Mouse (Mus musculus) limb, embryonic 14.5 days (tissue): ENCODE data around the gene Bend3. TPM values are rescaled to one million over a fixed set of nuclear protein-coding genes. Genes with fewer than 3 reads are reported as not detected.

Source experiments
- ATAC-seq: fragments of 200-750 bp; cut with Nextera tagmentation; 2 replicates; pipeline ENCODE4 v1.8.0; 2017; ENCODE audit warnings: low read depth, moderate number of reproducible peaks, moderate TSS enrichment; ENCODE audit not compliant: low FRiP score
- DNase-seq: peaks from one replicate; pipeline ENCODE4 v3.0.0-alpha.2; 2015; ENCODE audit warnings: low spot score
- H3K27ac ChIP-seq: fragments of 300-500 bp; sonication (generic); replicated peaks from 2 replicates; pipeline ENCODE4 v1.5.1; 2014; ENCODE audit warnings: low read depth, mild to moderate bottlenecking, low read length, moderate library complexity, mixed read lengths
- H3K27me3 ChIP-seq: fragments of 300-500 bp; sonication (generic); 2 replicates; pipeline ENCODE4 v1.6.1; 2014; ENCODE audit warnings: low read length, mixed read lengths; ENCODE audit not compliant: control insufficient read depth, insufficient read depth
- H3K36me3 ChIP-seq: fragments of 300-500 bp; sonication (generic); 2 replicates; pipeline ENCODE4 v1.6.1; 2014; ENCODE audit warnings: mild to moderate bottlenecking, low read length, moderate library complexity, mixed read lengths; ENCODE audit not compliant: control insufficient read depth, insufficient read depth
- H3K4me1 ChIP-seq: fragments of 300-500 bp; sonication (generic); 2 replicates; pipeline ENCODE4 v1.6.1; 2014; ENCODE audit warnings: antibody characterized with exemption, low read length, mixed read lengths; ENCODE audit not compliant: control insufficient read depth, insufficient read depth
- H3K4me2 ChIP-seq: fragments of 300-500 bp; sonication (generic); replicated peaks from 2 replicates; pipeline ENCODE4 v1.6.1; 2014; ENCODE audit warnings: low read depth, mild to moderate bottlenecking, low read length, moderate library complexity; ENCODE audit not compliant: severe bottlenecking
- H3K4me3 ChIP-seq: fragments of 300-500 bp; sonication (generic); replicated peaks from 2 replicates; pipeline ENCODE4 v1.5.1; 2014; ENCODE audit warnings: low read length
- H3K9ac ChIP-seq: fragments of 300-500 bp; sonication (generic); 2 replicates; pipeline ENCODE4 v1.6.1; 2014; ENCODE audit warnings: mild to moderate bottlenecking, low read depth, low read length, moderate library complexity; ENCODE audit not compliant: severe bottlenecking
- H3K9me3 ChIP-seq: fragments of 300-500 bp; sonication (generic); 2 replicates; pipeline ENCODE4 v1.6.1; 2016; ENCODE audit warnings: low read length; ENCODE audit not compliant: control insufficient read depth
- POLR2A ChIP-seq: fragments of 200-500 bp; IDR thresholded peaks from 2 replicates; pipeline ENCODE4 v1.8.0; 2012; ENCODE audit warnings: inconsistent platforms, mild to moderate bottlenecking, moderate library complexity, borderline replicate concordance; ENCODE audit not compliant: insufficient read depth, insufficient read length; ENCODE audit errors: extremely low read depth
- WGBS: fragments of 180-500 bp; shearing (Covaris S2); extraction: QIAGEN DNeasy Blood & Tissue Kit; methylation state at CpG from one replicate; pipeline ENCODE4 v1.1.7; 2014; 5-methylcytosine and 5-hydroxymethylcytosine counted together
- polyA plus RNA-seq, 2 experiments: library from polyadenylated mRNA; depleted of rRNA in 1 of 2; stranded (reverse) in 1 of 2; unstranded in 1 of 2; fragments of >200 nt; fragmentation: Nextera tagmentation in 1 of 2; extraction: Ambion mirVana in 1 of 2; gene quantifications; 2 replicates each; pipeline versions ENCODE4 v1.2.1 to v1.2.3; 2012 to 2014

Bend3 gene
- polyA plus RNA-seq, 2 experiments: 5.0 to 9.8 TPM

GRCm38 (mm10) chr10:43475376-43475775 lies 3.3 kb upstream of the Bend3 start:
- Histone ChIP-seq H3K4me3 (no peak overlapping the region), H3K27ac (no peak overlapping the region), H3K9ac (no peak overlapping the region), H3K4me2 (no peak overlapping the region), H3K9me3 (no peaks in the 10 kb centered on the region), H3K36me3 (no peaks in the 10 kb centered on the region), H3K27me3 (no peaks in the 10 kb centered on the region), H3K4me1 (peaks cover 9% of the 10 kb centered on the region)
- 48% methylated on average over 4 of the region's 4 CpGs for WGBS
- DNase-seq (no peak), ATAC-seq (no peak)
- TF ChIP-seq POLR2A: no peak

DNA sequence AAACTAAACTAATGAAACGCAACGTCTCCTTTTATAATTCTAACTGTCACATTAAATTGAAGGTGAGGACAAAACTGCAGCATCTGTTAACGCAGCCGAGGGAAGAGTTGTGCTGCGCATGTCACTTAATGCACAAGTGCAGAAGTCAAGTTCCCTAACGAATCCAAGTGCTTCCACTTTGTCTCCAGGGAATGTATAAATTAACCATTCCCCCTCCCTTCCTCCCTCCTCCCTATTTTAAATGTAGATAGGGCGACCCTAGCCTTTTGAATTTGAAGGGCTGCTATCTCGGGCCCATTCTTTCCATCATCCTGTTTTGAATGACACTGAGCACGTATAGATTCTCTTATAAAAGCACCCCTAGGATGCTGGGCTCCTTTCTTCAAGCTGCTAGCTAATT lies 1.2 kb upstream of the Bend3 start:
- Histone ChIP-seq H3K9ac (peak overlapping the region; percentile 97), H3K27me3 (no peaks in the 10 kb centered on the region), H3K27ac (no peak overlapping the region), H3K4me1 (peaks cover 23% of the 10 kb centered on the region), H3K9me3 (no peaks in the 10 kb centered on the region), H3K4me3 (peak overlapping the region; percentile 80), H3K36me3 (no peaks in the 10 kb centered on the region), H3K4me2 (peak overlapping the region; percentile 82)
- WGBS: 13% methylated on average over 9 of the region's 9 CpGs
- TF ChIP-seq POLR2A: no peak
- no peak for DNase-seq
- no peak for ATAC-seq

DNA sequence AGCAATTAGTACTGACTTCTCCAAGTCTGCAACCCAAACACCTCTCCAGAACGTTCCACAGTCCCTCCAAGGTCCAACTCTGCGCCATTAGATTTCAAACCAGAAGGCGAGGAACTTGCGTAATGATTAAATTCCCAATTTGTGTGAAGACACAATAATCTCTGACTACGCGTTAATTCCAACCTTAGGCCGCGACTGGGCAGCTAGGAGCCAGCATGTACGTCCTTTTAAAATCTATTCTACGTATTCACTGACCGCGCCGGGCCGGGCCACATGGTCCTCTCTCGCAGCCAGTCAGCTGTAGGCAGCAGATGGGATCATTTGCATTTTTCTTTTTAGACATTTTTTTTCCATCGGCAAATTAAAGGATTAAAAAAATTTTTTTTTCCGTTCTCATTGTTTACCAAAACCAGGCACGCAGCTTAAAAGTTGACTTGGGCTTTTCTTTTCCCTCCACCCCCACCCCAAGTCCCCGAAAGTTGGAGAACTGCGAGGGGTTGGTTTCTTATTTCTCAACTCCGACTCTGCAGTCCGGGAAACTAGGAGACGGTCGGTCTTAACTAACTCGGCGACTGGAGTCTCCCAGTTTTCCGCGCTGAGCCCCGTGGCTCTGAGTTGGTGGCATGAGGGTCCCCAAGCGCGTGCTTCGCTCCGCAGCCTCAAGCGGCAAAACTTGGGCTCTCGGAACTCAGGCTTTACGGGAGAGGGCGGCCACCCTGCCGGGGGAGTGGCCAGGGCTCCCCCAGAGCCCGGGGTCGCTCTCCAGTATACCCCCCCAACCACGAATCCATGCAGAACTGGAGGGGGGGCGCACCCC lies 558 bp upstream of the Bend3 start:
- ATAC-seq (peak; percentile 23), DNase-seq (peak; percentile 58)
- no peaks in the 10 kb centered on the region for H3K27me3 ChIP-seq
- H3K4me2 ChIP-seq: peak overlapping the region; percentile 82
- H3K36me3 ChIP-seq: no peaks in the 10 kb centered on the region
- H3K9ac ChIP-seq: peak overlapping the region; percentile 97
- WGBS: under 1% methylated on average over 42 of the region's 42 CpGs
- H3K9me3 ChIP-seq: no peaks in the 10 kb centered on the region
- TF ChIP-seq POLR2A: 0 out of 2 replicates have a peak, but pooled peaks have one; percentile 24
- H3K4me1 ChIP-seq: peaks cover 26% of the 10 kb centered on the region
- peak overlapping the region; percentile 99 for H3K27ac ChIP-seq
- H3K4me3 ChIP-seq: peak overlapping the region; percentile 80

DNA sequence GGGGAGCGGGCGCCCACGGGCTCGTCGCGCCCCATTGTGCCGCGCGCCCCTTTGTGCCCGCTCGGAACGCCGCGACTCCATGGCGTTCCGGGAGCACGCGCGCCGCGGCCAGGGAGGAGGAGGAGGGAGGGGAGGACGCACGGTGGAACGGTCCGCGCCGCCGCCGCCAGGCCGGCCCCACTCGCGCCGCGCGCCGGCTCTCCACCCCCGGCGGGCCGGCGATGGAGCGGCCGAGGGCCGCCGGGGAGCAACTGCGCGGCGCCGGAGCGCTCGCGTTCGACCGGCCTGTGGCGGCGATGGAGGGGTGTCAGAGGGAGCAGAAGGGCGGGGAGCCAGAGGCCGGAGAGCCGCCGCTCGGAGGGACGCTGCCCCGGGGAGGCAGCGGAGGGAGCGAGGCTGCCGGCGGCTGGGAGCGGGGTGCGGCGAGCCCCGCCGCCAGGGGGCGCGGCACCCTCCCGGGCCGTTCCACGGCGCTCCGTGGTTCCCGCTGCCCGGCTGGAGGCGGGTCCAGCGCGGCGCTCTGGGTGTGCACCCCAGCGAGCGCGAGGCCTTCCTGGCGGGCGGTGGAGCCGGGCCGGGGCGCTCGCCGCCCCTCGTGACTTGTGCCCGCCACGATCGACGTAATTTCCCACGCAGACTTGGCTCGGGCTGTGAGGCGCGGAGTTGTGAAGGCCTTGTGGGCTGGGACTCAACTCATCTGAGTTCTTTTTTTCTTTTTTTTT lies 966 bp downstream of the Bend3 start:
- Histone ChIP-seq H3K9ac (peak overlapping the region; percentile 97), H3K36me3 (no peaks in the 10 kb centered on the region), H3K4me2 (peak overlapping the region; percentile 82), H3K4me1 (peaks cover 33% of the 10 kb centered on the region), H3K4me3 (peak overlapping the region; percentile 80), H3K27ac (peak overlapping the region; percentile 99), H3K27me3 (no peaks in the 10 kb centered on the region), H3K9me3 (no peaks in the 10 kb centered on the region)
- TF ChIP-seq POLR2A: no peak
- DNase-seq (peak; percentile 76), ATAC-seq (peak; percentile 75)
- WGBS: 0% methylated on average over 43 of the region's 103 CpGs

DNA sequence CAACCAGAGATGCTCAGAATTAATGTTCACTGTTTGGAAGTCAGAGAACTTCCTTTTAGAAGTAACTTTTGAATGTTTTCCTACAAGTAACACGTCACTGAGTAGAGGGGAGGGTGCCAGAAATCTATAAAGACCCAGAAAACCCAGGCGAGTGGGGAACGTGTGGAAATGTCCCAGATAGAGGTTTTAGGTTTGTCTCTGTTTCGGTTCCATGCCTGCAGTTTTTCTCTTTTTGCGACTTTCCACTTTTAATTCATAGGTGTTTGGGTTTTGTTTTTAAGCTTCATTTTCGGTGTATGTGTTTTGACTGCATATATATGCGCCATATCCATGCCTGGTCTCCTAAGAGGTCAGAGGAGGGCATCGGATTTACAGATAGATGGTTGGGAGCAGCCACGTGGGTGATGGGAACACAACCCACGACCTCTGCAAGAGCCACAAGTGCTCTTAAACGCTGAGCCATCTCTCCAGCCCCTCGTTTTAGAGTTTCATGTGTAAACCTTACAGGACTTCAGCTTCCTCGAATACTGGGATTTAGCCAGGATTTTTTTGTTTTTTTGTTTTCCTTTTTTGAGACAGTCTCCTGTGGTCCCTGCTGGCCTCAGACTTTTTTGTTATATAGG lies 1.7 kb downstream of the Bend3 start:
- peak overlapping the region; percentile 99 for H3K27ac ChIP-seq
- peaks cover 31% of the 10 kb centered on the region for H3K4me1 ChIP-seq
- H3K4me3 ChIP-seq: peak overlapping the region; percentile 80
- no peaks in the 10 kb centered on the region for H3K27me3 ChIP-seq
- ATAC-seq: no peak
- TF ChIP-seq POLR2A: no peak
- peak overlapping the region; percentile 97 for H3K9ac ChIP-seq
- peak overlapping the region; percentile 82 for H3K4me2 ChIP-seq
- no peaks in the 10 kb centered on the region for H3K36me3 ChIP-seq
- WGBS: 7% methylated on average over 13 of the region's 13 CpGs
- no peaks in the 10 kb centered on the region for H3K9me3 ChIP-seq
- DNase-seq: peak; percentile 36
